Mouse (Mus musculus) thymus, postnatal 10 days (tissue): ENCODE measurements at regions not wholly inside any gene's neighbourhood (a gene's known extent, or its start where the extent isn't known, plus 50 kb on each side); places are given as distances from the start of the nearest gene placed in this dataset.

Experiments used
- DNase-seq, 2 experiments: peaks; one replicate each; pipeline ENCODE4 v3.0.0; 2021; ENCODE audit warnings: low spot score in 2 of 2

- DNase-seq: no peak
These were observed 116.7 kb upstream of the Sulf2 start for GRCm38 (mm10) chr2:166272190-166272543.

- no peak for DNase-seq
These were observed 116.1 kb upstream of the Sulf2 start for GRCm38 (mm10) chr2:166271373-166272189.

GRCm38 (mm10) chr2:166270007-166270406 is 114.5 kb upstream of the Sulf2 start:
- no peak for DNase-seq

GRCm38 (mm10) chr2:166266915-166267314 is 111.5 kb upstream of the Sulf2 start:
- no peak for DNase-seq

GRCm38 (mm10) chr2:166266507-166266906 is 111.0 kb upstream of the Sulf2 start:
- no peak for DNase-seq

- peak; percentile 26 to 33 for DNase-seq
These were observed 109.3 kb upstream of the Sulf2 start for GRCm38 (mm10) chr2:166264756-166265155.

GRCm38 (mm10) chr2:166261799-166262198 is 106.3 kb upstream of the Sulf2 start:
- DNase-seq: peak; percentile 41 to 51

- DNase-seq: no peak
These were observed 105.6 kb upstream of the Sulf2 start for GRCm38 (mm10) chr2:166261065-166261464.

GRCm38 (mm10) chr2:166258771-166259180 is 103.3 kb upstream of the Sulf2 start:
- DNase-seq: no peak

GRCm38 (mm10) chr2:166257666-166258065 is 102.2 kb upstream of the Sulf2 start:
- no peak for DNase-seq

- DNase-seq: no peak
These were observed 100.7 kb upstream of the Sulf2 start for GRCm38 (mm10) chr2:166256193-166256592.

- DNase-seq: no peak
These were observed 99.1 kb upstream of the Sulf2 start for GRCm38 (mm10) chr2:166254581-166254980.

GRCm38 (mm10) chr2:166252107-166252506 is 96.6 kb upstream of the Sulf2 start:
- DNase-seq: no peak

GRCm38 (mm10) chr2:166251421-166251820 is 96.0 kb upstream of the Sulf2 start:
- no peak for DNase-seq

- no peak for DNase-seq
These were observed 95.1 kb upstream of the Sulf2 start for GRCm38 (mm10) chr2:166250571-166250970.

- no peak for DNase-seq
These were observed 94.0 kb upstream of the Sulf2 start for GRCm38 (mm10) chr2:166249338-166249950.

GRCm38 (mm10) chr2:166246401-166247189 is 91.1 kb upstream of the Sulf2 start:
- peak; percentile 29 to 49 for DNase-seq

- DNase-seq: no peak
These were observed 89.8 kb upstream of the Sulf2 start for GRCm38 (mm10) chr2:166245219-166245618.

- no peak for DNase-seq
These were observed 87.5 kb upstream of the Sulf2 start for GRCm38 (mm10) chr2:166242786-166243521.

- DNase-seq: no peak
These were observed 85.8 kb upstream of the Sulf2 start for GRCm38 (mm10) chr2:166241310-166241709.

GRCm38 (mm10) chr2:166240056-166240455 is 84.6 kb upstream of the Sulf2 start:
- no peak for DNase-seq
